Mouse (Mus musculus) G1E (cell line): ENCODE results near the gene Nobox. TPM values are rescaled to one million over a fixed set of nuclear protein-coding genes. Genes with fewer than 3 reads are reported as not detected.

Source experiments
- ATAC-seq: 2 replicates; pipeline ENCODE4 v1.8.0; 2016; ENCODE audit warnings: mild to moderate bottlenecking; ENCODE audit not compliant: insufficient number of reproducible peaks, poor library complexity, low FRiP score, severe bottlenecking; ENCODE audit errors: extremely low read depth
- DNase-seq: peaks from one replicate; pipeline ENCODE4 v3.0.0; 2012; ENCODE audit warnings: low spot score
- H3K27me3 ChIP-seq: 2 replicates; pipeline ENCODE4 v1.6.1; 2012; ENCODE audit warnings: mild to moderate bottlenecking, low read length, inconsistent platforms; ENCODE audit not compliant: insufficient read depth
- H3K36me3 ChIP-seq: replicated peaks from 2 replicates; pipeline ENCODE3; 2012; ENCODE audit warnings: mild to moderate bottlenecking, inconsistent platforms
- H3K4me1 ChIP-seq: 2 replicates; pipeline ENCODE4 v1.6.1; 2012; ENCODE audit warnings: low read depth, low read length, inconsistent platforms, mixed read lengths; ENCODE audit not compliant: insufficient read depth
- H3K4me3 ChIP-seq: 2 replicates; pipeline ENCODE4 v1.5.1; 2012; ENCODE audit warnings: low read depth, mild to moderate bottlenecking, inconsistent platforms, low read length, moderate library complexity, mixed read lengths
- H3K9me3 ChIP-seq: replicated peaks from 2 replicates; pipeline ENCODE4 v1.6.1; 2012; ENCODE audit warnings: inconsistent platforms
- CTCF ChIP-seq: IDR thresholded peaks from 2 replicates; pipeline ENCODE4 v1.5.1; 2012; ENCODE audit warnings: low read depth, low read length, inconsistent platforms, mixed read lengths
- GATA1 ChIP-seq: IDR thresholded peaks from 2 replicates; pipeline ENCODE4 v1.6.1; 2012; ENCODE audit warnings: borderline replicate concordance, low read length, inconsistent platforms, mixed read lengths
- GATA2 ChIP-seq: IDR thresholded peaks from 2 replicates; pipeline ENCODE4 v1.6.1; 2012; ENCODE audit warnings: low read depth, low read length, inconsistent platforms, borderline replicate concordance
- POLR2AphosphoS5 ChIP-seq: IDR thresholded peaks from 2 replicates; pipeline ENCODE4 v1.6.1; 2012; ENCODE audit warnings: low read depth, low read length, inconsistent platforms; ENCODE audit not compliant: insufficient replicate concordance
- TAL1 ChIP-seq: conservative IDR thresholded peaks from 2 replicates; pipeline ENCODE4 v1.6.1; 2012; ENCODE audit warnings: low read depth, low read length, inconsistent platforms, mixed read lengths
- polyA plus RNA-seq: library from polyadenylated mRNA; stranded (reverse); fragments of >175 nt; gene quantifications from 2 replicates; pipeline ENCODE4 v1.2.3, GENCODE M21; 2012
- total RNA-seq, 2 experiments: library from RNA; stranded (forward) in 1 of 2; stranded (reverse) in 1 of 2; fragments of 200-1000 nt in 1 of 2; fragments of >200 nt in 1 of 2; fragmentation: Nextera tagmentation in 1 of 2; gene quantifications; 2 replicates each; pipeline ENCODE4 v1.2.3; 2014 to 2017

Nobox gene
- total and polyA plus RNA-seq, 3 experiments = 0.02 TPM; not detected in 2

DNA sequence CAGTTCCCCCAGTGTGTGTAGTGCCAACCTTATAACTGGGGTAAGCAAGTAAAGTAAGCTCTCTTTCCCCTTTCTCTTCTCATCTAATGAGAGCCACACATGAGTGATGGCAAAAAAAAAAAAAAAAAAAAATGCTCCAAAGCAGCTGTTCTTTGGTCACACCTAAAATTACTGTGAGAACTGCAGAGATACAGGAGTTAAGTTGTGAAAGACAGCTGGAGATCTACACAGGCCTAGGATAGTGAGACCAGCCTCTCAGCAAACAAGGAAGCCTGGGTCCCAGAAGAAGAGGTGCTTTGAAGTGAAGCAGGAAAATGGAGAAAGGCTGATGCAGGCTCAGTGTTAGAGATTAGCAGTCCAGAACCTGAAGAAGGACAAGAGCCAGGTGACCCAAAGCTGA lies 3.2 kb upstream of the Nobox start:
- H3K36me3 ChIP-seq = no peaks in the 10 kb centered on the region
- ATAC-seq (no peak), DNase-seq (no peak)
- peaks cover 7% of the 10 kb centered on the region for H3K27me3 ChIP-seq
- no peak for TF ChIP-seq POLR2AphosphoS5
- no peak for TF ChIP-seq GATA1
- TF ChIP-seq CTCF = no peak
- TF ChIP-seq GATA2 = no peak
- TF ChIP-seq TAL1 = no peak
- H3K4me1 ChIP-seq = no peaks in the 10 kb centered on the region
- no peaks in the 10 kb centered on the region for H3K9me3 ChIP-seq
- H3K4me3 ChIP-seq = no peak overlapping the region

DNA sequence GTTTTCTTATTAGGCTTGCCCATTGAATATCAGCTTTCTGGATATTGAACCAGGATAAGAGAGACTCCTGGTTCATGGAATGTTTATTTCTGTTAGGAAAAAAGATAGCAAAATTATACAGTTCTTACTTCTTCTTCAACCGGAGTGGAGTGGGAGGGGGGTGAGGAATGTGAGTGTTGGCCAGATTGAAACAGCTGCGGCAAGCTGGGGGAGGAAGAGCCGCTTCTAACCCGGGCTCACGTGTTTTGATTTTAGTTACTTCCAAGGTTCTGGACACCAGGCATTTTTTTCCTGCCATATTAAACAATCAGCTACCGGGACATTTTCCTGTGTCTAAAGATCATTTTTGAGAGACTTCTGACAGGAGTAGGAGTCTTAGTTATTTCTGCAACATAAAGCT lies 717 bp upstream of the Nobox start:
- no peaks in the 10 kb centered on the region for H3K9me3 ChIP-seq
- peaks cover 12% of the 10 kb centered on the region for H3K27me3 ChIP-seq
- DNase-seq = no peak
- no peak overlapping the region for H3K4me3 ChIP-seq
- ATAC-seq = no peak
- no peaks in the 10 kb centered on the region for H3K4me1 ChIP-seq
- no peaks in the 10 kb centered on the region for H3K36me3 ChIP-seq
- no peak for TF ChIP-seq TAL1

GRCm38 (mm10) chr6:43297508-43297850 lies 11.9 kb downstream of the Nobox start:
- ATAC-seq = no peak
- H3K4me3 ChIP-seq = no peak overlapping the region
- H3K27me3 ChIP-seq = no peaks in the 10 kb centered on the region; the same call in 1 of the 2 replicates
- H3K4me1 ChIP-seq = no peaks in the 10 kb centered on the region
- no peak for DNase-seq
- no peak for TF ChIP-seq POLR2AphosphoS5
- TF ChIP-seq GATA2 = no peak
- no peak for TF ChIP-seq CTCF
- TF ChIP-seq GATA1 = no peak
- TF ChIP-seq TAL1 = no peak
- no peaks in the 10 kb centered on the region for H3K9me3 ChIP-seq
- H3K36me3 ChIP-seq = no peaks in the 10 kb centered on the region

- no peak for TF ChIP-seq CTCF
- no peak for TF ChIP-seq GATA1
- no peak for TF ChIP-seq GATA2
- no peak for TF ChIP-seq POLR2AphosphoS5
- no peak for TF ChIP-seq TAL1
- Histone ChIP-seq H3K27me3 (no peaks in the 10 kb centered on the region; the same call in 1 of the 2 replicates), H3K36me3 (no peaks in the 10 kb centered on the region), H3K9me3 (no peaks in the 10 kb centered on the region), H3K4me1 (no peaks in the 10 kb centered on the region), H3K4me3 (no peak overlapping the region)
- no peak for DNase-seq
- no peak for ATAC-seq
Measured at GRCm38 (mm10) chr6:43296798-43297507, 12.4 kb downstream of the Nobox start.

- DNase-seq = no peak
- Histone ChIP-seq H3K27me3 (no peaks in the 10 kb centered on the region; the same call in 1 of the 2 replicates), H3K9me3 (no peaks in the 10 kb centered on the region), H3K36me3 (no peaks in the 10 kb centered on the region), H3K4me1 (no peaks in the 10 kb centered on the region), H3K4me3 (no peak overlapping the region)
- ATAC-seq = no peak
- TF ChIP-seq GATA2 (no peak), TAL1 (no peak), POLR2AphosphoS5 (no peak), CTCF (no peak)
Measured at GRCm38 (mm10) chr6:43295908-43296307, 13.4 kb downstream of the Nobox start.

GRCm38 (mm10) chr6:43293175-43293574 lies 16.2 kb downstream of the Nobox start:
- Histone ChIP-seq H3K27me3 (no peaks in the 10 kb centered on the region; the same call in 1 of the 2 replicates), H3K4me3 (no peak overlapping the region), H3K9me3 (no peaks in the 10 kb centered on the region), H3K36me3 (no peaks in the 10 kb centered on the region), H3K4me1 (no peaks in the 10 kb centered on the region)
- TF ChIP-seq CTCF = no peak
- TF ChIP-seq GATA2 = no peak
- TF ChIP-seq GATA1 = no peak
- TF ChIP-seq TAL1 = no peak
- no peak for TF ChIP-seq POLR2AphosphoS5
- ATAC-seq = no peak
- no peak for DNase-seq

DNA sequence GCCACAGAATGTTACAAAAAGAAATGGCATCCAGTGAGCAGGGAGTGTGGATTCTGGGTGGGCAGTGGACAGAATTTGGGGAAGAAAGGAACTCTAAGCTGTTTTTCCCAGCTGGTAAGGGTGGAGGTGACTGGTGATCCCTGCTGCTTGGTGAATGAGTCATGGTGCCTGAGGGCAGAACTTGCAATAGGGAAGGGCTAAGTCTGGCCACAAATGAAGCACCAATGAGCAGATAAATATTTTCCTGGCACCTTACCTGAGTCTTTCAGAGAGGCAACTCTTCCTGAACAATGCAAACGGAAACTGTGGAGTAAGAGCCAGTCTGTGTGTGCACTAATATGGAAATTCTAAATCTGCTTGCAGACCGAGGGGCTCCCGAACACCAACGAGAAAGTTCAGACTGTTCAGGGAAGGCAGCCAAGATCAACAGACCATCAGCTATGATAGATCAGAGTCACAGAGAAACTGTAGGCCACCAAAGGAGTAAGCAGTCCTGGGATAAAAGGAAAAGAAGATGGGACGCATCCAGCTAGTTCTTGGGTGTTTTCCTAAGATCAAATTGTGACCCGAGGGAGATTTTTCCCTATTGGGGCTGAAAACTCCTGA lies 16.8 kb downstream of the Nobox start:
- no peak for ATAC-seq
- no peak overlapping the region for H3K4me3 ChIP-seq

More for the DNA sequence above, 16.8 kb downstream of the Nobox start:
- TF ChIP-seq CTCF = no peak
- TF ChIP-seq POLR2AphosphoS5 = no peak
- TF ChIP-seq TAL1 = no peak
- TF ChIP-seq GATA1 = no peak
- no peak for TF ChIP-seq GATA2
- no peaks in the 10 kb centered on the region for H3K9me3 ChIP-seq
- DNase-seq = no peak
- H3K4me1 ChIP-seq = no peaks in the 10 kb centered on the region
- H3K36me3 ChIP-seq = no peaks in the 10 kb centered on the region
- H3K27me3 ChIP-seq = no peaks in the 10 kb centered on the region; the same call in 1 of the 2 replicates
